Comparison of ENCODE assay signal across 19 mouse cellular contexts in the genomic region with DNA sequence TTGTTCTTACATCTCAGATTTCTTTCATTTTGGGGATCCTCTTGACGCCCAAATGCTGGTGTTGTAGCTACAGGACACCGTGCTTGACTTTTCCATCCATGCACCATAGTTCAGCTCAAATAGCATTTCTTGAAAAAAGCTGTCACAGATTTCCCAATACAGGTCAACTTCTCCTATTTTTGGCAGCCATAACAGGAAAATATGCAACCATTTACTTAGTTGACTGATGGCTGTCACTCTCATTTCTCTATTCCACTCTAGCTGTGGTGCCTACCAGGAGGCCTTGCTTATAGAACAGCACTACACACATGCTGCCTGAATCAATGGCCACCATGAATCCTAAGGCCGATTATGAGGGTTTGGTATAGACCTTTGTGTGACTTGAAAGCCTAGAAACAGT.
DNase-seq lines count a peak whose midpoint lies in the region; ATAC-seq and TF ChIP-seq lines count a peak whose summit lies in the region.
"Had no signal": no experiment of that assay in that cellular context is flagged by ENCODE, and none has a peak within 500 bp of the region (broad histone marks: within the 10 kb centered on the region; RNA-seq: fewer than 3 reads in every experiment).

No protein-coding gene starts in this region.

- H3K27ac ChIP-seq in bone marrow, adult 2 months (ENCODE audit: control insufficient read depth, insufficient read depth, low read depth, low read length, poor library complexity) = peak overlapping the region; percentile 74; the same call in 1 of the 2 replicates
- H3K27ac ChIP-seq: embryonic facial prominence, embryonic 12.5 days; forebrain, embryonic 15.5 days; heart, adult 2 months; heart, embryonic 15.5 days; hindbrain, embryonic 15.5 days had no signal

- H3K4me3 ChIP-seq in bone marrow, adult 2 months (replicated peaks; ENCODE audit: control insufficient read depth, low read depth, low read length) = no peak overlapping the region
- H3K4me3 ChIP-seq: embryonic facial prominence, embryonic 12.5 days; forebrain, embryonic 15.5 days; heart, adult 2 months; heart, embryonic 15.5 days; hindbrain, embryonic 15.5 days had no signal

- TF ChIP-seq CTCF in bone marrow, adult 2 months (IDR thresholded peaks at IDR 0.05; ENCODE audit: control insufficient read depth, insufficient read depth, low read length) = no peak

- ATAC-seq in granulocyte monocyte progenitor cell, adult 5-6 weeks (replicated peaks; ENCODE audit: poor library complexity, severe bottlenecking) = peak; percentile 60
- peak; percentile 55 for ATAC-seq in neutrophil, adult 5-6 weeks (ENCODE audit: extremely low read depth, insufficient number of reproducible peaks, low FRiP score, poor library complexity, severe bottlenecking)
- ATAC-seq: forebrain, embryonic 15.5 days; inflammation-experienced regulatory T-cells, adult 6 months had no signal

- TF ChIP-seq POLR2A in bone marrow, adult 2 months (IDR thresholded peaks at IDR 0.05; ENCODE audit: borderline replicate concordance, control insufficient read depth, low read depth, low read length) = no peak

- peak; percentile 18 for DNase-seq in lung, postnatal 36 days
- no peak for DNase-seq in lung, postnatal 4 days
- DNase-seq in testis, postnatal 14 days (ENCODE audit: low spot score) = no peak
- no peak for DNase-seq in layer of hippocampus, adult 11-12 months (ENCODE audit: low spot score)
- DNase-seq: adrenal gland, postnatal 25 days; cerebellum, adult 11 months; cerebellum, adult 8-10 months; cerebellum, postnatal 14 days; gastrocnemius, postnatal 10 days; heart, adult 2 months; heart, postnatal 36 days had no signal

- WGBS in bone marrow, adult 2 months = 69% methylated on average over 3 of the region's 3 CpGs

- H3K4me1 ChIP-seq in bone marrow, adult 2 months (ENCODE audit: control insufficient read depth, insufficient read depth, low read length) = peaks cover 10% of the 10 kb centered on the region; the same call in 1 of the 2 replicates
- H3K4me1 ChIP-seq: forebrain, embryonic 15.5 days; heart, embryonic 15.5 days; hindbrain, embryonic 15.5 days had no signal
